Mouse (Mus musculus) heart, adult 2 months (tissue): Measurements from ENCODE around the gene Slc3a1. TPM values are rescaled to one million over a fixed set of nuclear protein-coding genes. Genes with fewer than 3 reads are reported as not detected.

Experiments used
- DNase-seq, 2 experiments: peaks; one replicate each; pipeline ENCODE4 v3.0.0; 2021
- H3K27ac ChIP-seq: fragments of 200-600 bp; 2 replicates; pipeline ENCODE4 v1.8.1; 2022
- H3K27me3 ChIP-seq: fragments of 200-500 bp; 2 replicates; pipeline ENCODE4 v1.6.1; 2012; ENCODE audit warnings: mild to moderate bottlenecking, low read length, inconsistent platforms, mixed read lengths; ENCODE audit not compliant: control insufficient read depth, insufficient read depth
- H3K36me3 ChIP-seq: fragments of 200-500 bp; 2 replicates; pipeline ENCODE4 v1.6.1; 2012; ENCODE audit warnings: low read length, inconsistent platforms; ENCODE audit not compliant: control insufficient read depth, insufficient read depth
- H3K4me1 ChIP-seq: fragments of 200-500 bp; 2 replicates; pipeline ENCODE4 v1.6.1; 2011; ENCODE audit warnings: low read length; ENCODE audit not compliant: control insufficient read depth, insufficient read depth
- H3K4me3 ChIP-seq: fragments of 200-600 bp; 2 replicates; pipeline ENCODE4 v1.8.1; 2022
- H3K79me2 ChIP-seq: fragments of 200-500 bp; replicated peaks from 2 replicates; pipeline ENCODE4 v1.6.1; 2012; ENCODE audit warnings: mild to moderate bottlenecking, inconsistent platforms, low read length, moderate library complexity, mixed read lengths; ENCODE audit not compliant: control insufficient read depth, insufficient read depth
- H3K9ac ChIP-seq: fragments of 200-500 bp; 2 replicates; pipeline ENCODE4 v1.6.1; 2012; ENCODE audit warnings: low read depth, mild to moderate bottlenecking, control low read depth, inconsistent platforms, low read length, mixed read lengths
- CTCF ChIP-seq: fragments of 200-600 bp; IDR thresholded peaks from 2 replicates; pipeline ENCODE4 v1.8.1; 2022; ENCODE audit warnings: antibody characterized with exemption, mild to moderate bottlenecking, moderate library complexity
- EP300 ChIP-seq: fragments of 200-500 bp; IDR thresholded peaks from 2 replicates; pipeline ENCODE4 v1.6.1; 2011; ENCODE audit warnings: low read depth, low read length, control low read depth; ENCODE audit not compliant: insufficient read depth
- POLR2A ChIP-seq: fragments of 200-500 bp; IDR thresholded peaks from 2 replicates; pipeline ENCODE4 v1.6.1; 2011; ENCODE audit warnings: mild to moderate bottlenecking, low read depth, low read length, control low read depth; ENCODE audit not compliant: insufficient read depth
- WGBS: fragments of 180-500 bp; shearing (Covaris S2); methylation state at CpG from one replicate; pipeline ENCODE4 v1.1.7; 2018; 5-methylcytosine and 5-hydroxymethylcytosine counted together
- intact Hi-C: fragments of 180-260 bp; cut with DNase I; formaldehyde crosslinking; loops from one replicate; pipeline ENCODE4 v1.15.1; 2025
- polyA plus RNA-seq: library from polyadenylated mRNA; depleted of rRNA; stranded (reverse); fragments of >200 nt; gene quantifications from 2 replicates; pipeline ENCODE4 v1.2.3, GENCODE M21; 2012
- total RNA-seq, 2 experiments: library from RNA; stranded (reverse); gene quantifications; 2 replicates each; pipeline ENCODE4 v1.2.3; 2021

Slc3a1 gene
- total and polyA plus RNA-seq, 3 experiments, result 0.16 to 0.23 (median 0.16) TPM

GRCm38 (mm10) chr17:85071088-85071775 lies 43.1 kb downstream of the Slc3a1 start:
- H3K36me3 ChIP-seq, result no peaks in the 10 kb centered on the region

GRCm38 (mm10) chr17:85072383-85072782 lies 44.2 kb downstream of the Slc3a1 start:
- Histone ChIP-seq H3K4me3 (no peak overlapping the region), H3K27me3 (no peaks in the 10 kb centered on the region), H3K27ac (no peak overlapping the region), H3K4me1 (no peaks in the 10 kb centered on the region), H3K79me2 (no peaks in the 10 kb centered on the region), H3K9ac (no peak overlapping the region), H3K36me3 (no peaks in the 10 kb centered on the region)
- no peak for DNase-seq
- intact Hi-C loops, result no loop called here
- TF ChIP-seq EP300 (no peak), CTCF (no peak), POLR2A (no peak)
- 66% methylated on average over 11 of the region's 11 CpGs for WGBS

More at GRCm38 (mm10) chr17:85071088-85071775, 43.1 kb downstream of the Slc3a1 start:
- intact Hi-C loops, result no loop called here
- Histone ChIP-seq H3K4me1 (no peaks in the 10 kb centered on the region), H3K27ac (no peak overlapping the region), H3K9ac (no peak overlapping the region), H3K27me3 (no peaks in the 10 kb centered on the region), H3K4me3 (no peak overlapping the region), H3K79me2 (no peaks in the 10 kb centered on the region)
- no peak for DNase-seq
- 92% methylated on average over 8 of the region's 8 CpGs for WGBS
- no peak for TF ChIP-seq POLR2A
- TF ChIP-seq CTCF, result peak; percentile 51

GRCm38 (mm10) chr17:85073214-85073613 lies 45.0 kb downstream of the Slc3a1 start:
- no peaks in the 10 kb centered on the region for H3K36me3 ChIP-seq
- H3K27ac ChIP-seq, result no peak overlapping the region
- H3K4me3 ChIP-seq, result no peak overlapping the region
- H3K79me2 ChIP-seq, result no peaks in the 10 kb centered on the region
- no peak for DNase-seq
- H3K9ac ChIP-seq, result no peak overlapping the region
- H3K27me3 ChIP-seq, result no peaks in the 10 kb centered on the region
- intact Hi-C loops, result no loop called here
- no peaks in the 10 kb centered on the region for H3K4me1 ChIP-seq
- 71% methylated on average over 7 of the region's 7 CpGs for WGBS
- TF ChIP-seq CTCF (no peak), EP300 (no peak), POLR2A (no peak)

GRCm38 (mm10) chr17:85074083-85074482 lies 45.9 kb downstream of the Slc3a1 start:
- intact Hi-C loops, result no loop called here
- H3K4me1 ChIP-seq, result no peaks in the 10 kb centered on the region
- H3K36me3 ChIP-seq, result no peaks in the 10 kb centered on the region; the same call in 1 of the 2 replicates
- no peak overlapping the region for H3K4me3 ChIP-seq
- H3K79me2 ChIP-seq, result no peaks in the 10 kb centered on the region
- H3K9ac ChIP-seq, result no peak overlapping the region
- H3K27ac ChIP-seq, result no peak overlapping the region
- TF ChIP-seq POLR2A (no peak), CTCF (no peak), EP300 (no peak)
- no peaks in the 10 kb centered on the region for H3K27me3 ChIP-seq
- WGBS, result 93% methylated on average over 4 of the region's 4 CpGs
- no peak for DNase-seq

GRCm38 (mm10) chr17:85079276-85079675 lies 51.1 kb downstream of the Slc3a1 start:
- Histone ChIP-seq H3K36me3 (no peaks in the 10 kb centered on the region; the same call in 1 of the 2 replicates), H3K27me3 (no peaks in the 10 kb centered on the region), H3K27ac (no peak overlapping the region), H3K79me2 (no peaks in the 10 kb centered on the region), H3K9ac (no peak overlapping the region), H3K4me1 (no peaks in the 10 kb centered on the region), H3K4me3 (no peak overlapping the region)
- intact Hi-C loops, result no loop called here
- WGBS, result 80% methylated on average over 3 of the region's 3 CpGs
- no peak for TF ChIP-seq POLR2A
- TF ChIP-seq CTCF, result peak; percentile 15; the same call in 1 of the 2 replicates
- TF ChIP-seq EP300, result no peak
- no peak for DNase-seq

- intact Hi-C loops, result no loop called here
- peak in 1 of 2 experiments; percentile 1 for DNase-seq
- Histone ChIP-seq H3K27me3 (no peaks in the 10 kb centered on the region), H3K4me1 (peaks cover 2% of the 10 kb centered on the region; the same call in 1 of the 2 replicates), H3K36me3 (peaks cover 2% of the 10 kb centered on the region), H3K9ac (no peak overlapping the region), H3K79me2 (no peaks in the 10 kb centered on the region), H3K4me3 (no peak overlapping the region), H3K27ac (no peak overlapping the region)
- TF ChIP-seq CTCF (no peak), POLR2A (no peak), EP300 (no peak)
- 95% methylated on average over 11 of the region's 11 CpGs for WGBS
Observed at GRCm38 (mm10) chr17:85080781-85081180, 52.6 kb downstream of the Slc3a1 start.
